Mouse (Mus musculus) neural tube, embryonic 11.5 days (tissue): ENCODE measurements around the gene Mgmt. TPM values are rescaled to one million over a fixed set of nuclear protein-coding genes. Genes with fewer than 3 reads are reported as not detected.
A peak's percentile ranks its signal among the peaks of the same experiment; 100 is the strongest.

Experiments used
- ATAC-seq: fragments of 200-750 bp; cut with Nextera tagmentation; 2 replicates; pipeline ENCODE4 v1.8.0; 2017; ENCODE audit warnings: moderate number of reproducible peaks, mild to moderate bottlenecking, moderate TSS enrichment, moderate library complexity; ENCODE audit not compliant: insufficient read depth, low FRiP score, low TSS enrichment
- DNase-seq: peaks from one replicate; pipeline ENCODE4 v3.0.0-alpha.2; 2015; ENCODE audit warnings: low spot score
- H3K27ac ChIP-seq: fragments of 300-500 bp; sonication (generic); 2 replicates; pipeline ENCODE4 v1.5.1; 2014; ENCODE audit warnings: low read depth, mild to moderate bottlenecking, low read length
- H3K27me3 ChIP-seq: fragments of 300-500 bp; sonication (generic); 2 replicates; pipeline ENCODE4 v1.6.1; 2014; ENCODE audit warnings: mild to moderate bottlenecking, low read length, mixed read lengths; ENCODE audit not compliant: control insufficient read depth, insufficient read depth
- H3K36me3 ChIP-seq: fragments of 300-500 bp; sonication (generic); 2 replicates; pipeline ENCODE4 v1.6.1; 2014; ENCODE audit warnings: mild to moderate bottlenecking, low read length, moderate library complexity, mixed read lengths; ENCODE audit not compliant: control insufficient read depth, insufficient read depth
- H3K4me1 ChIP-seq: fragments of 300-500 bp; sonication (generic); 2 replicates; pipeline ENCODE4 v1.6.1; 2014; ENCODE audit warnings: low read length, mixed read lengths; ENCODE audit not compliant: control insufficient read depth, insufficient read depth
- H3K4me2 ChIP-seq: fragments of 300-500 bp; sonication (generic); 2 replicates; pipeline ENCODE4 v1.6.1; 2014; ENCODE audit warnings: low read depth, mild to moderate bottlenecking, moderate library complexity
- H3K4me3 ChIP-seq: fragments of 300-500 bp; sonication (generic); 2 replicates; pipeline ENCODE4 v1.5.1; 2014; ENCODE audit warnings: low read depth, low read length
- H3K9ac ChIP-seq: fragments of 300-500 bp; sonication (generic); 2 replicates; pipeline ENCODE4 v1.6.1; 2014; ENCODE audit warnings: mild to moderate bottlenecking, low read length
- H3K9me3 ChIP-seq: fragments of 300-500 bp; sonication (generic); 2 replicates; pipeline ENCODE4 v1.6.1; 2016; ENCODE audit warnings: low read length; ENCODE audit not compliant: control insufficient read depth
- WGBS: fragments of 180-500 bp; shearing (Covaris S2); extraction: QIAGEN DNeasy Blood & Tissue Kit; methylation state at CpG from one replicate; pipeline ENCODE4 v1.1.7; 2014; 5-methylcytosine and 5-hydroxymethylcytosine counted together
- polyA plus RNA-seq: library from polyadenylated mRNA; unstranded; fragments of >200 nt; fragmentation: Nextera tagmentation; extraction: Ambion mirVana; gene quantifications from 2 replicates; pipeline ENCODE4 v1.2.1, GENCODE M21; 2014

Mgmt gene
- polyA plus RNA-seq, 1 experiment from 2014 or later: 4.2 TPM

- 85% methylated on average over 5 of the region's 5 CpGs for WGBS
Measured at GRCm38 (mm10) chr7:136943886-136944285, 49.5 kb downstream of the Mgmt start.

GRCm38 (mm10) chr7:136945697-136946096 lies 51.3 kb downstream of the Mgmt start:
- no peak for DNase-seq
- 82% methylated on average over 10 of the region's 10 CpGs for WGBS

More at GRCm38 (mm10) chr7:136943886-136944285, 49.5 kb downstream of the Mgmt start:
- H3K4me2 ChIP-seq: no peak overlapping the region
- H3K9me3 ChIP-seq: no peaks in the 10 kb centered on the region
- no peak for DNase-seq
- H3K36me3 ChIP-seq: no peaks in the 10 kb centered on the region
- ATAC-seq: no peak
- H3K4me1 ChIP-seq: peaks cover 7% of the 10 kb centered on the region; the same call in 1 of the 2 replicates
- H3K27ac ChIP-seq: no peak overlapping the region
- H3K27me3 ChIP-seq: no peaks in the 10 kb centered on the region
- H3K9ac ChIP-seq: no peak overlapping the region
- H3K4me3 ChIP-seq: no peak overlapping the region

GRCm38 (mm10) chr7:136946131-136946530 lies 51.7 kb downstream of the Mgmt start:
- Histone ChIP-seq H3K4me3 (no peak overlapping the region), H3K4me1 (peaks cover 7% of the 10 kb centered on the region; the same call in 1 of the 2 replicates), H3K36me3 (no peaks in the 10 kb centered on the region), H3K4me2 (no peak overlapping the region), H3K27ac (no peak overlapping the region), H3K27me3 (no peaks in the 10 kb centered on the region), H3K9ac (no peak overlapping the region), H3K9me3 (no peaks in the 10 kb centered on the region)
- DNase-seq (no peak), ATAC-seq (no peak)
- 92% methylated on average over 9 of the region's 9 CpGs for WGBS

More at GRCm38 (mm10) chr7:136945697-136946096, 51.3 kb downstream of the Mgmt start:
- no peak overlapping the region for H3K27ac ChIP-seq
- ATAC-seq: no peak
- H3K4me2 ChIP-seq: no peak overlapping the region
- H3K4me1 ChIP-seq: peaks cover 7% of the 10 kb centered on the region; the same call in 1 of the 2 replicates
- no peaks in the 10 kb centered on the region for H3K27me3 ChIP-seq
- no peaks in the 10 kb centered on the region for H3K36me3 ChIP-seq
- H3K9ac ChIP-seq: no peak overlapping the region
- no peaks in the 10 kb centered on the region for H3K9me3 ChIP-seq
- no peak overlapping the region for H3K4me3 ChIP-seq

- H3K27ac ChIP-seq: 0 out of 2 replicates have a peak overlapping the region, but pooled peaks have one; percentile 8
- H3K4me2 ChIP-seq: no peak overlapping the region
- no peaks in the 10 kb centered on the region for H3K27me3 ChIP-seq
- H3K9ac ChIP-seq: no peak overlapping the region
- H3K36me3 ChIP-seq: no peaks in the 10 kb centered on the region
- ATAC-seq (peak; percentile 27; the same call in 1 of the 2 replicates), DNase-seq (peak; percentile 63)
- peaks cover 12% of the 10 kb centered on the region; the same call in 1 of the 2 replicates for H3K4me1 ChIP-seq
- H3K4me3 ChIP-seq: no peak overlapping the region
- no peaks in the 10 kb centered on the region for H3K9me3 ChIP-seq
- WGBS: 57% methylated on average over 6 of the region's 6 CpGs
Measured at GRCm38 (mm10) chr7:136948275-136948810, 53.9 kb downstream of the Mgmt start.

GRCm38 (mm10) chr7:136952608-136953007 lies 58.2 kb downstream of the Mgmt start:
- no peak overlapping the region for H3K4me3 ChIP-seq
- no peak overlapping the region for H3K9ac ChIP-seq
- no peaks in the 10 kb centered on the region for H3K27me3 ChIP-seq
- WGBS: 25% methylated on average over 7 of the region's 7 CpGs
- H3K9me3 ChIP-seq: no peaks in the 10 kb centered on the region
- DNase-seq: no peak
- H3K4me2 ChIP-seq: no peak overlapping the region
- H3K4me1 ChIP-seq: peaks cover 13% of the 10 kb centered on the region; the same call in 1 of the 2 replicates
- no peak for ATAC-seq
- H3K27ac ChIP-seq: no peak overlapping the region
- no peaks in the 10 kb centered on the region for H3K36me3 ChIP-seq

- Histone ChIP-seq H3K4me1 (peaks cover 10% of the 10 kb centered on the region; the same call in 1 of the 2 replicates), H3K9ac (no peak overlapping the region), H3K27ac (no peak overlapping the region), H3K36me3 (no peaks in the 10 kb centered on the region), H3K4me2 (no peak overlapping the region), H3K4me3 (no peak overlapping the region), H3K9me3 (no peaks in the 10 kb centered on the region), H3K27me3 (no peaks in the 10 kb centered on the region)
- ATAC-seq: peak; percentile 38; the same call in 1 of the 2 replicates
- 35% methylated on average over 3 of the region's 3 CpGs for WGBS
- peak; percentile 26 for DNase-seq
Measured at GRCm38 (mm10) chr7:136953251-136953650, 58.8 kb downstream of the Mgmt start.

GRCm38 (mm10) chr7:136972361-136972760 lies 77.9 kb downstream of the Mgmt start:
- ATAC-seq (no peak), DNase-seq (no peak)
- H3K4me1 ChIP-seq: no peaks in the 10 kb centered on the region
- WGBS: 94% methylated on average over 7 of the region's 7 CpGs
- no peaks in the 10 kb centered on the region for H3K27me3 ChIP-seq
- no peaks in the 10 kb centered on the region for H3K9me3 ChIP-seq
- H3K27ac ChIP-seq: no peak overlapping the region
- no peak overlapping the region for H3K4me2 ChIP-seq
- H3K36me3 ChIP-seq: no peaks in the 10 kb centered on the region
- no peak overlapping the region for H3K4me3 ChIP-seq
- no peak overlapping the region for H3K9ac ChIP-seq

GRCm38 (mm10) chr7:136975001-136975400 lies 80.6 kb downstream of the Mgmt start:
- no peaks in the 10 kb centered on the region for H3K4me1 ChIP-seq
- H3K27ac ChIP-seq: no peak overlapping the region
- H3K9me3 ChIP-seq: no peaks in the 10 kb centered on the region
- no peak overlapping the region for H3K9ac ChIP-seq
- WGBS: 94% methylated on average over 5 of the region's 5 CpGs
- H3K27me3 ChIP-seq: no peaks in the 10 kb centered on the region
- H3K4me2 ChIP-seq: no peak overlapping the region
- DNase-seq: no peak
- ATAC-seq: no peak
- H3K4me3 ChIP-seq: no peak overlapping the region
- H3K36me3 ChIP-seq: no peaks in the 10 kb centered on the region

- 78% methylated on average over 15 of the region's 15 CpGs for WGBS
- H3K27ac ChIP-seq: no peak overlapping the region
- no peak overlapping the region for H3K4me3 ChIP-seq
- no peaks in the 10 kb centered on the region for H3K36me3 ChIP-seq
- H3K9ac ChIP-seq: no peak overlapping the region
- H3K4me1 ChIP-seq: peaks cover 9% of the 10 kb centered on the region
- no peak for ATAC-seq
- H3K4me2 ChIP-seq: no peak overlapping the region
- no peak for DNase-seq
- H3K9me3 ChIP-seq: no peaks in the 10 kb centered on the region
- no peaks in the 10 kb centered on the region for H3K27me3 ChIP-seq
Measured at GRCm38 (mm10) chr7:136997456-136997855, 103.0 kb downstream of the Mgmt start.
